Mouse (Mus musculus) 3134 (cell line): Measurements from ENCODE around the gene Pdgfb.

Experiments used
- DNase-seq: peaks from one replicate; pipeline ENCODE4 v3.0.0-alpha.2; 2011; ENCODE audit warnings: low spot score; ENCODE audit not compliant: insufficient read length; ENCODE audit errors: extremely low read depth

The Pdgfb gene

GRCm38 (mm10) chr15:80011778-80012526 is 2.8 kb downstream of the Pdgfb start:
- DNase-seq: peak; percentile 64

- no peak for DNase-seq
Measured at GRCm38 (mm10) chr15:80011194-80011593, 3.6 kb downstream of the Pdgfb start.

- DNase-seq: peak; percentile 65
Measured at GRCm38 (mm10) chr15:80010182-80010558, 4.6 kb downstream of the Pdgfb start.

DNA sequence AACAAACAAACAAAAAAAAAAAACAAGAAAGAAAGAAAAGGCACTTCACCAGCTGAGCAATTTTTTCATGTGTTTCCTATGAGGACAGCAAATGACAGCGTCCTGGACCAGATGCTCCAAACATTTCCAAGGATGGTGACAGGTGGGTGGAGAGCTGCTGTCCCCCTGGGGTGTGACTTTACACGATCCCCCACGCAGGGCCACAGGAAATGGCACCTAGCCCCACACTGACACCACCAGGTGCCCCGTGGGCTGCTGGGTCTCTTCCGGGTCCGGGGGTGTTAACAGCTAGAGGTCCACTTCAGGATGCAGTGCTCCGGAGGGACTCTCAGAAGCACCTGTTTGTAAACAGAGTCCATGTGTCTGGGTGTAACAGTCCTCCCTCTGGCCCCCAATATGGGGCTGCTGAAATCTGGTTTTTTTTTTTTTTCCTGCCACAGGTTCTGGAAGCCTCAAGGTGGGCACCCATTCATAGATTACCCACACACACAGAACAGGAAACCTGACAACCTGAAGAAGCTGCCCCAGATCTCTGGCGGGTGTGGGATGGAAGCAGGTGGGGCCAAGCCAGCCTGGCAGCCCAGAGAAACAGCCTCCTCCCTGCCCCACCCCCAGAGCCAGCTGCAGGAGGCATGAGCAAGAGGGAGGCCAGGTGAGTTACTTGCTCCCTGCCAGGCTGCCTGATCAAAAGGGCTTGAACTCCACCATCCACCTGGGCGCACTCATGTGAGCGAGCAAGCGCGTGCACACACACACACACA is 5.2 kb downstream of the Pdgfb start:
- peak; percentile 52 for DNase-seq

- no peak for DNase-seq
Measured at GRCm38 (mm10) chr15:80008461-80008860, 6.3 kb downstream of the Pdgfb start.

GRCm38 (mm10) chr15:80006156-80006555 is 8.6 kb downstream of the Pdgfb start:
- DNase-seq: no peak

DNA sequence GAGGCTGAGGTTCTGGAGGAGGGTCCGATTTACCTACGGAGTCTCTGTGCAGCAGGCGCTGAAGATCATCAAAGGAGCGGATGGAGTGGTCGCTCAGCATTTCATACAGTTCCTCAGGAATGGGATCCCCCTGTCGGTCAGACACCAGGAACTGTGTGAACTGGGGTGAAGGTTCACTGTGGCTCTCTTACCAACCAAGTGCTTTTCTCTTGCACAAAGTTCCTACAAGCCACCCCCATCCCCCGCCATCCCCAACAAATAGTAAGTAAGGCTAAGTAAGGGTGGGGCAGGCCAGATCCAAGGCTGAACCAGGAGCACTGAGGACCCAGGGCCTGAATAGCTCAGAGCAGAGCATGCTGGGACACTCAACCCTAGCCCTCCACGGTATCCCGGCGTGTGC is 9.3 kb downstream of the Pdgfb start:
- DNase-seq: no peak

DNA sequence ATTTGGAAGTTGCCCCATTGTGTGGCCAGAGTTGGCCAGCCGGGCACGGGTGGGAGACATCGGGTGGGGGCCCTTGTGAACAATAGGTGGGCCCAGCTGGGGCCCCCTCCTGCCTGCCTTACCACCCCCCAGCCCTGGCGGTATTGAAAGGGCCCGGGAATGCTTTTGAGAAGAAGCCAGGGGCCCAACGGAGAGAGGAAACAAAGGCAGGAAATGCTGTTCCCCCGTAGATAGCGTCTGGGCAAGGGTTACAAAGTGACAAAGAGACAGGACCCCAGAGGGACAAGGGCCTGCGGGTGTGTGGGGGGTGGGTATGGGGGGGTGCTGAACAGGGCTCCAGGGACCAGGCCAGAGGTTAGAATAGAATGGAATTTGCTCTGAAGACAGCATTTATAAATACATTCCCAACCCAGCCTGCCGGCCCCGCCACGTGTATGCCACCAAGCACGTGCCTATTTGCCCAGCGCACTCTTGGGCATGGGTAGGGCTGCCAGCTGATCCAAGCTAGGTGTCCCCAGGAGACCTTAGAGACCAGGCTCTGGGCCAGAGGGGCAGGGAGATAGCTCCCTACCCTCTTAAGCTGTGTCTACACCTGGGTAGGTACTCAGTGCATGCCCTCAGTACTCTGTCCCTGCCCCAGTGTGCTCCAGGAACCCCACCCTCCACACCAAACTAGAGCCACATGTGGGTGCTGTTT is 10.0 kb downstream of the Pdgfb start:
- DNase-seq: no peak

DNA sequence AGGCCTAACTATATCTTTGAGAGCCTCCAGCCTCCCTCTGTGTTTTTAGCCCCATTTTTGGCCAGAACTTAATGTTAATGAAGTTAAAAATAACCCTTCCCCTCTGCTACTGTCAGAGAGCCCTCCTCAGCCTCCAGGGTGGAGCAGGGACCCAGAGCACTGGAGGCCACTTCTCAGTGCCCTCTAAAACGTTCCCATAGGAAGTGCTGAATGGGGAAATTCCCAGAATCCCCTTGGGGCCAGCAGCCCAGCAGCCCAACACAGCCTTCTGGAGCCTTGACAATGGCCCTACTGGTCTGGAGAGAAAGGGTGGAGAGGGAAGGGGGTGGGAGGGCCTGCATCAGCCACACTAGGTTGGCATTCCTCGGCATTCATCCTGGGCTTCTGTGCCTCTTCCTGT is 11.2 kb downstream of the Pdgfb start:
- DNase-seq: no peak

- no peak for DNase-seq
Measured at GRCm38 (mm10) chr15:80001601-80002000, 13.2 kb downstream of the Pdgfb start.

GRCm38 (mm10) chr15:80000694-80001093 is 14.1 kb downstream of the Pdgfb start:
- DNase-seq: no peak

- DNase-seq: no peak
Measured at GRCm38 (mm10) chr15:79997988-79998387, 16.8 kb downstream of the Pdgfb start.

DNA sequence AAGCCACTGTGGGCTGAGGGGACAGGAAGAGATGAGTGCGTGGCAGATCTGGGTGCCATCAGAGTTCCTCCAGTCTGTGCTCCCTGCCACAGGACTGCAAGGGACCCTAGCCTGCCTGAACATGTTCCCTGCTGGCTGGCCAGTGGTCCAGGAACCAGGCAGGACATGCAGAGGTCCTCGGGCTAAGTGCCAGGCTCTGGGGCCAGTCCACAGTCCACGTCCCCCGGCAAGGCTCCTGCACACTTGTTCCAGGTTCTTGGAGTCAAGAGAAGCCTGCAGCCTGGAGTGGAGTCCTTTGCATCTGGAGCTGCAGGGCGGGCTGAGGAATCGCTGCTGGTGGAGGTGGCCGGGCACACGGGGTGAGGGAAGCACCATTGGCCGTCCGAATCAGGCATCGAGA is 18.0 kb downstream of the Pdgfb start:
- no peak for DNase-seq

- no peak for DNase-seq
Measured at GRCm38 (mm10) chr15:79995552-79995951, 19.2 kb downstream of the Pdgfb start.

DNA sequence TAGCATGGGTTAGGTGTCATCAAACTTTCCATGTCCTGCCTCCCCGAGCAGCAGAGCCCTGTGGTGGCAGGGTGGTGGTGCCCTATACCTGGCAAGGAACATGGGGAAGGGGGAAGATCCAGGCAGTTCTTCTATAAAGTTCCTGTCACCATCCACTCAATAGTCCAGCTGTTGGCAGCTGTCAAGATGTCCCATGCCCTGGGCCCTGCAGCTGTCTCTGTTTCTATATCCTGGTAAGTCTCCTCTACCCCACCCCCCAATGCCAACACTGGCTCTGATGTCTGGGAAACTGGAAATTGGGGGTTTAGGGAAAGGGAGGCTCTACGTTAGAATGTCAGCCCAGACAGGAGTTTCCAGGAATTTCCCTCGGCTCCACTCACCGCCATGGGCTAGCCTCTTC is 20.2 kb downstream of the Pdgfb start:
- no peak for DNase-seq

GRCm38 (mm10) chr15:79986182-79986581 is 28.6 kb downstream of the Pdgfb start:
- no peak for DNase-seq

- DNase-seq: no peak
Measured at GRCm38 (mm10) chr15:79985471-79985870, 29.3 kb downstream of the Pdgfb start.

DNA sequence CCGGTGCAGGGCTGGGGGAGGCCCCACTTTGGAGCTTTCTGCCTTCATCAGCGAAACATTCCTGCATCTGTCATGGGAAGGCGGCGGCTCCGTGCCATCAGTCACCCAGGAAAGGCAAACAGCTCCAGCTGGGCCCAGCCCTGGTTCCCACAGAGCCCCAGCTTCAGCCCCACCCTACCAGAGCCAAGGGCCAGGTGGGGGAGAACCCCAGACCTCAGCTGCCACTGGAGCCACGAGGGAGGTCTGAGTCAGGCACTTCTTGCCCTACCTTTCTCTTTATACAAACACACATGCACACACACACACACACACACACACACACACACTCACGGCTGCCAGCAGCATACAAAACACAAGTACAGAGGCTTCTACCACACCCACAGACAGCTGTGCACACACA is 30.6 kb downstream of the Pdgfb start:
- DNase-seq: no peak

DNA sequence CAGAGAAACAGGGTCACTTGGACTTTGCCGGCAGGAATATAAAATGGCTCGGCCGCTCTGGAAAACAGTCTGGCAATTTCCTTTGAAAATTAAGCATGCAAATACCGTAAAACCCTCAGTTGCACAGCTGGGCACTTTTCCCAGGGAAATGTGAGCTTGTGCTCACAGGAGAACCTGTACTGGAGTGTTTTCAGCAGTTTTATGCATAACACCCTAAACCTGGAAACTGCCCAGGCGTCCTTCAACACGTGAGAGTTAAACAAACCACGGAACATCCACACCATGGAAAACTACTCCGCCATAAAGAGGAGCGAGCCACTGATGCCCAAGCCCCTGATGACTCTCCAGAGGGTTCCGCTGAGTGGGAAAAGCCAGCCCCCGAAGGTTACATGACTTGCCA is 34.1 kb downstream of the Pdgfb start:
- DNase-seq: no peak

GRCm38 (mm10) chr15:79972186-79972585 is 42.6 kb downstream of the Pdgfb start:
- DNase-seq: no peak

DNA sequence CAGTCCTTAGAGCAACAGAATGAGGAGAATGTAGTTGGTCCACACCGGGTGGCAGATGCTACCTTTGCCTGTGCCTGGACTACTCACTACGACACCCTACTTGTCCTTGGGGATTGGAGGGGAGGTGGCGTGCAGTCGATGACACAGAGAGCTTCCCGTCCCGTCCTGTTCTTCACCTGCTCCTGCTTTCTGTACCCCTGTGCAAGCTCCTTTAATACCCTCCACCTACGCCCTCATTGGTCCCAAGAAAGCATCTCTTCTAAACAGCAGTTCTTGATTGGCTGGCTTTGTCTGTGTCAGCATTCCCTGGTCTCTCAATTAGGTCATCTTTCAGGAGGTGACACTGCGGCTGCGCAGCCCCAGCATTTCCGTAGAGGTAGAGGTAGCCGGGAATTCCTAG is 43.8 kb downstream of the Pdgfb start, which contains the start of gene Cbx7:
Cbx7 (minus strand) TSS at position 180 of the 400 bp plus-strand sequence.
- DNase-seq: no peak

DNA sequence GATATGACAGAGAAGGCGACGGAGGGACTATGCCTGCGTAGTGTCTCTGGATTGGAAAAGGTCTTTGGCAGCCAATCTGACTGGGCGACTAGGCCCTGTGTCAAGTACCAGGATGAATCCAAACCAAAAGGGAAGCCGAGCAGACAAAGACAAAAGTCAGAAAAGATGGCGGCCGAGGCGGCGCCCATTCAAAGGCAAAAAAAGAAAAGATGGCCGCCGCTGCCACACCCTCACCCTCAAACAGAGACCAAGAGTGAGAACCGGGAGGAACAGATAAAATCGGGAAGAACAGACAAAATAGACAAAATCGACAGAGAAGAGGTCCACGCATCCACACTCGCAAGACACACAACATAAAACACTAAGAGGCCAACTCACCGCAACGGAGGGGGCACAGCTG is 44.3 kb downstream of the Pdgfb start:
- no peak for DNase-seq
